Mouse (Mus musculus) embryonic facial prominence, embryonic 11.5 days (tissue): ENCODE data around the gene Tgoln1. TPM values are rescaled to one million over a fixed set of nuclear protein-coding genes. Genes with fewer than 3 reads are reported as not detected.
A peak's percentile ranks its signal among the peaks of the same experiment; 100 is the strongest.

Experiments
- ATAC-seq: fragments of 200-750 bp; cut with Nextera tagmentation; replicated peaks from 2 replicates; pipeline ENCODE4 v1.8.0; 2017; ENCODE audit warnings: low read depth; ENCODE audit not compliant: insufficient number of reproducible peaks, low FRiP score, low TSS enrichment
- DNase-seq: peaks from one replicate; pipeline ENCODE4 v3.0.0-alpha.2; 2015; ENCODE audit warnings: low spot score
- H3K27ac ChIP-seq: fragments of 300-500 bp; sonication (generic); replicated peaks from 2 replicates; pipeline ENCODE4 v1.5.1; 2014; ENCODE audit warnings: mild to moderate bottlenecking, low read depth, low read length, control low read depth
- H3K27me3 ChIP-seq: fragments of 300-500 bp; sonication (generic); 2 replicates; pipeline ENCODE4 v1.6.1; 2014; ENCODE audit warnings: mild to moderate bottlenecking, low read length, moderate library complexity, mixed read lengths; ENCODE audit not compliant: control insufficient read depth, insufficient read depth
- H3K36me3 ChIP-seq: fragments of 300-500 bp; sonication (generic); replicated peaks from 2 replicates; pipeline ENCODE4 v1.6.1; 2014; ENCODE audit warnings: low read depth, mild to moderate bottlenecking, low read length, moderate library complexity, mixed read lengths; ENCODE audit not compliant: control insufficient read depth, insufficient read depth
- H3K4me1 ChIP-seq: fragments of 300-500 bp; sonication (generic); 2 replicates; pipeline ENCODE4 v1.6.1; 2014; ENCODE audit warnings: low read length, mixed read lengths; ENCODE audit not compliant: control insufficient read depth, insufficient read depth
- H3K4me2 ChIP-seq: fragments of 300-500 bp; sonication (generic); 2 replicates; pipeline ENCODE4 v1.6.1; 2014; ENCODE audit warnings: low read depth, mild to moderate bottlenecking, control low read depth, low read length, moderate library complexity
- H3K4me3 ChIP-seq: fragments of 300-500 bp; sonication (generic); 2 replicates; pipeline ENCODE4 v1.5.1; 2014; ENCODE audit warnings: low read depth, low read length, control low read depth
- H3K9ac ChIP-seq: fragments of 300-500 bp; sonication (generic); replicated peaks from 2 replicates; pipeline ENCODE4 v1.6.1; 2014; ENCODE audit warnings: mild to moderate bottlenecking, control low read depth, low read length
- H3K9me3 ChIP-seq: fragments of 300-500 bp; sonication (generic); replicated peaks from 2 replicates; pipeline ENCODE4 v1.6.1; 2016; ENCODE audit warnings: mild to moderate bottlenecking, low read length, inconsistent platforms, mixed read lengths; ENCODE audit not compliant: control insufficient read depth
- WGBS: fragments of 180-500 bp; shearing (Covaris S2); extraction: QIAGEN DNeasy Blood & Tissue Kit; methylation state at CpG from one replicate; pipeline ENCODE4 v1.1.7; 2014; 5-methylcytosine and 5-hydroxymethylcytosine counted together
- polyA plus RNA-seq: library from polyadenylated mRNA; unstranded; fragments of >200 nt; fragmentation: Nextera tagmentation; extraction: Ambion mirVana; gene quantifications from 2 replicates; pipeline ENCODE4 v1.2.1, GENCODE M21; 2014

Tgoln1 gene
- polyA plus RNA-seq, 1 experiment from 2014 or later: 35.1 TPM

DNA sequence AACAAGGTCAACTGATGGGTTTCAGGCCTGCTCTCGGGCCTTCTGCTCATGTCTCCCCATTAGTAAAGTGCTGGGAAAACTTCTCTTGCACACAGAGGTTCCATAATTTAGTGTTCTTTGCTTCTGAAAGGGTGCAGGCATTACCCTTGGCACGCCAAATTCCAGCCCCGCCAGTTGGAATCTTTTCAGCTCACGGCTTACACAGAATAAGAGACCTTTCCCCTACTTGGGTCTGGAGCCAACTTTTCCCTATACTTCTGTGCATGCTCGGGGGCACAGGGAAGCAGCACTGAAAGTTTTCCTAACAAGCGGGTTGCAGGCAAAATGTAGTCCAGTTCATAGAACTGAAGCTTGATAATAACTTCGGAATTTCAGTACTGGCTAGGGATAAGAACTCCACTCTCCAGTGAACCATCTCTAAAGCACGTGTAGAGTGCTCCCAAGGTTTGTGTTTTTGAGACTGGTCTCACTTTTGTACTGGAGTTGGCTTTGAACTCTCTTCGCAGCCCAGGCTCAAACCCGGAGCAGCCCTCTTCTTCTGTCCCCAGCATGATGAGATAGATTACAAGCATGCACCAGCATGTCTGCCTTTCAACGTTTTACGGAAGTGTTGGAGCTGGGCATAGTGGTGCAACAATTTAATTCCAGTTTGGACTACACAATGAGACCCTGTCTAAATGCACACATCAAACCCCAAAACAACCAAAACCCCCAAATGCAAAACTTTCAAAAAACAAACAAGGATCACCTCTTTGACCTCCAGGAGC, 17.8 kb downstream of the Tgoln1 start:
- Histone ChIP-seq H3K4me1 (no peaks in the 10 kb centered on the region), H3K9me3 (no peaks in the 10 kb centered on the region), H3K27me3 (no peaks in the 10 kb centered on the region), H3K4me2 (peak overlapping the region; percentile 75), H3K27ac (no peak overlapping the region), H3K9ac (peak overlapping the region; percentile 62), H3K36me3 (no peaks in the 10 kb centered on the region), H3K4me3 (peak overlapping the region; percentile 60)
- DNase-seq (peak; percentile 30), ATAC-seq (no peak)
- 51% methylated on average over 12 of the region's 12 CpGs for WGBS

DNA sequence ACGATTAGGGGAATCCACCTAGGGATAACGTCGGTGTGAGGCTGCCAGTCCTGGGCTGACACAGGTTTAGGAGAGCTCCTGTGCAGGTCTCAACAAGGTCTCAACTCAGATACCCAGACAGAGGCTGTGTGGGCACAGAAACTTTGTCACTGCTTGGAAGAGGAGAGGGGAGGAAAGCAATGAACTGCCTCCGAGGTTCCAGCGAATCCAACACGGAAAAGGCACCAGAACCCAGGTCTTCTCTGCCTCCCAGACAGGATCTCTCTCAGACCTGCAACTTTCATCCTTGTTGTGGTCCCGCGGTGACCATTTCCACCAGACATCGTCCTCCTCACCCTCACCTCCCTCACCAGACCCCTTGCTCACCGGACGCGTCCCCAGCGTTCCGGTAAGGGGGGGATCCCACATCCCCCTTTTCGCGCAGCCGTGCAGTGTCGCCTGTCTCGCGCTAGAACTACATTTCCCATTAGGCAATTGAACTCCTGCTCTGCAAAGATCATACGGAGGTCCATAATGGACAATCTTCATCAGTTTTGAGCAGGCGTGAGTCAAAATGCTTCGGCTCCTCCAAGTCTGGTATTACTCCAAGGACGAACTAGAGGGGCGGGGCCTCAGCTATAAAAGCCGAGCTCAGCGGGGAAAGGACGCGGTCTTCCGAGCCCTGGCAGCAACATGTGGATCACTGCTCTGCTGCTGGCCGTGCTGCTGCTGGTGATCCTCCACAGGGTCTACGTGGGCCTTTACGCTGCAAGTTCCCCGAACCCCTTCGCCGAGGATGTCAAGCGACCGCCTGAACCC, 18.6 kb downstream of the Tgoln1 start, which contains the start of the genes Elmod3 and Retsat:
Gene Elmod3, minus strand, starts transcription at position 458 of the 798 bp plus-strand sequence.
Gene Retsat, plus strand, starts transcription at position 520 of the 798 bp plus-strand sequence.
- DNase-seq (peak; percentile 97), ATAC-seq (peak; percentile 88)
- Histone ChIP-seq H3K9me3 (no peaks in the 10 kb centered on the region), H3K27ac (no peak within 1 kb of the TSS), H3K4me2 (peak within 1 kb of the TSS; percentile 75), H3K4me1 (no peaks in the 10 kb centered on the region), H3K27me3 (no peaks in the 10 kb centered on the region), H3K36me3 (no peaks in the 10 kb centered on the region), H3K9ac (peak within 1 kb of the TSS; percentile 70), H3K4me3 (peak within 1 kb of the TSS; percentile 60)
- 1% methylated on average over 38 of the region's 38 CpGs for WGBS

DNA sequence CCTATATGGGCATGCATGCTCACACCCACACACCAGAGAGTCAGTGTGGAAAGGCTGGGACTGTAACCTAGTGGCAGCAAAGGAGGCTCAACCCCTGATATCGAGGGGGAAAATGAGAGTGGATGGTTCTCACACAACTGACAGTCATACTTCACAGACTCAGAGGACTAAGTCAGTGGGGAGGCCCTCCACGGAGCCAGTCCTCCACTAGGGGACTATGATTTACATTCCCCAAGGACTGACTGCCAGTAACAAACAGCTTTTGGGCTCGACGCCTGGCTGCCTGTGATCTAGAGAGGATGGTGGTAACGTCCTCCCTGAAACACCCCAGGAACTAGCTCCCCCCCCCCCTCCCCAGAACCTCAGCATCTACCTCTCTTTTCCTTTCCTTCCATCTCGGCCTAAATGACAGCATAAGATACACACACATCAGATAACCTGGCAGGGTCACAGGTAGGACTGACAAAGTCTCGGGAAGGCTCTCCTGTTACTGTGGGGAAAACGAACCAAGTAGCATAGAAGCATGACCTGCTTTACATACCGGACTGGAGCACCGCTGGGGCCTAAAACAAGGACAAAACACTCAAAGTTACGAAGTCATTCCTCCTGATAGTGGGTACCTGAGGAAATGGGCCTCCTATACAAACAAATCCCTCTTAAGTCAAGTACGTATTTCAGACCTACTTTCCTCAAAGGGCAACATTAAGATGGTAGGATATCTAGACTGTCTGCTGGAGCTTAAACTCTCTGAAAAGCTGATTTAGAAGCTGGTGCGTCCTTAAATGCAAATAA, 19.5 kb downstream of the Tgoln1 start:
- WGBS: 50% methylated on average over 13 of the region's 13 CpGs
- Histone ChIP-seq H3K4me3 (peak overlapping the region; percentile 60), H3K4me2 (peak overlapping the region; percentile 75), H3K27ac (no peak overlapping the region), H3K27me3 (no peaks in the 10 kb centered on the region), H3K9ac (peak overlapping the region; percentile 70), H3K9me3 (no peaks in the 10 kb centered on the region), H3K4me1 (no peaks in the 10 kb centered on the region), H3K36me3 (no peaks in the 10 kb centered on the region)
- ATAC-seq (no peak), DNase-seq (no peak)

DNA sequence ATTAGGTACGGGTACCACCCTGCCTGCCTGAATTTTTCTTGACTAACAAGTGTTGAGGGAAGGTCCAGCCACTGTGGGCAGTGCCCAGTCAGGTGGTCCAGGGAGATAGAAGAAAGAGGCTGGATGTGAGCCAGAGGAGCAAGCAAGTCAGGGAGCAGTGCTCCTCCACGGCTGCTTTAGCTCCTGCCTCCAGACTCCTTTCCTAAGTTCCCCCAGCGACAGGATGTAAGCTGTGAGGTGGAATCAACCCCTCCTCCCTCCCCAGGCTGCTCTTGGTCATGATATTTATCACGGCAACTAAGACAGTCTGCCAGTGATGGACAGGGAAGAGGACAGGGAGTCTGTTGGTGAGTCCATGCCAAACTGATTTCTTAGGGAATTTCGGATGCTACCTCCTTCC, 22.9 kb downstream of the Tgoln1 start:
- Histone ChIP-seq H3K9ac (no peak overlapping the region), H3K4me3 (no peak overlapping the region), H3K4me1 (no peaks in the 10 kb centered on the region), H3K36me3 (no peaks in the 10 kb centered on the region), H3K27me3 (no peaks in the 10 kb centered on the region), H3K4me2 (no peak overlapping the region), H3K27ac (no peak overlapping the region), H3K9me3 (no peaks in the 10 kb centered on the region)
- DNase-seq (no peak), ATAC-seq (no peak)
- WGBS: 67% methylated on average over 5 of the region's 5 CpGs

DNA sequence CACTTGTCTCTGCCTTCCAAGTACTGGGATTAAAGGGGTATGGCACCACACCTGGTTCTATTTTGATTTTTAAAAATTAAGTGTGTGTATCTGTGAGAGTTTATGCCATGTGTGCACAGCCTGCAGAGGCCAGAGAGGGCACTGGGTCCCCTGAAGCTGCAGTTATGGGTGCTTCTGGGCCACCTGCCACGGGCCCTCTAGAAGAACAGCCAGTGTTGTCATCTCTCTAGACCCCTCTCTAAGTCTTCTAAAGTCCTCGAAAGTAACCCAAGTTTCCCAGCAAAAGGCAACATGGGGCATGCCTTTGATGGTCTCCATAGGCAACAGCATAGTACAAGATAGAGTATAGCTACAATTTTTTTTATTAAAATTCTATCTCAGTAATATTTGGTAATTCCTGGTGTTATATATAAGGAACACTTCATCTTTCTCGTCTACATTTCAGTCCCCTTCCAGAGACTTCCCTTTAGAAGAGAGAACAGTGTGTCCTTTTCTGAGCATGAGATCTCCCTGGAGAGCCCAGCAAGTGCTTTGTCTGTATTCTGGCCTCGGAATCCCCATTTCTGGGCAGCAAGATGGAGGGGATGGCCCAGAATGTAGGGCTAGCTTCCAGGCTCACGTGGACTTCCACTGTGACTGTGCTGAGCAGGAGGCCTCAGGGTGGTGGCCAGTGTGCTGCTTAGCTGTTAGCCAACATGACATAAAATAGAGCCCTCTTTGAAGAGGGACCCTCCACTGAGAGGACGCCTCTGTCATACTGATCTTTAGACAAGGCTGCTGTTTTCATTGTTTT, 23.6 kb downstream of the Tgoln1 start:
- no peak for ATAC-seq
- Histone ChIP-seq H3K27me3 (no peaks in the 10 kb centered on the region), H3K4me2 (no peak overlapping the region), H3K4me1 (no peaks in the 10 kb centered on the region), H3K27ac (no peak overlapping the region), H3K36me3 (no peaks in the 10 kb centered on the region), H3K9ac (no peak overlapping the region), H3K4me3 (no peak overlapping the region), H3K9me3 (no peaks in the 10 kb centered on the region)
- no peak for DNase-seq
- WGBS: 77% methylated on average over 6 of the region's 6 CpGs

DNA sequence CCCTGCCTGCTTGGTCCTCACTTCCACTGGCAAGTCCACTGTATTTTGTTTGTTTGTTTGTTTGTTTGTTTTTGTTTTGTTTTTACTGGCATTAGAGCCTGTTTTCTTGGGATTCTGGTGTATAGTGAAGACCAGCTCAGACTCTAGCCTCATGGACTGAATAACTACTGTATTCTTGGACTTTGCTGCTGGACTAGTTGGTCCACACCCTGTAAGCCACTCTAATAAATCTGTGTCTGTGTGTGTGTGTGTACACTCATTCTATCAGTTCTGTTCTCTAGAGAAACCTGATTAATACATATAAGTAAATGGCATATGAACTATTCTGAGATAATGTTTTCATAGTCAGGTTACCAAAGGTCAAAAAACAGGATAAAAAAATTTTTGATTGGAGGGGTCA, 26.7 kb downstream of the Tgoln1 start:
- ATAC-seq (no peak), DNase-seq (no peak)
- Histone ChIP-seq H3K4me2 (no peak overlapping the region), H3K36me3 (no peaks in the 10 kb centered on the region), H3K9me3 (no peaks in the 10 kb centered on the region), H3K9ac (no peak overlapping the region), H3K27me3 (no peaks in the 10 kb centered on the region), H3K4me1 (no peaks in the 10 kb centered on the region), H3K27ac (no peak overlapping the region), H3K4me3 (no peak overlapping the region)

DNA sequence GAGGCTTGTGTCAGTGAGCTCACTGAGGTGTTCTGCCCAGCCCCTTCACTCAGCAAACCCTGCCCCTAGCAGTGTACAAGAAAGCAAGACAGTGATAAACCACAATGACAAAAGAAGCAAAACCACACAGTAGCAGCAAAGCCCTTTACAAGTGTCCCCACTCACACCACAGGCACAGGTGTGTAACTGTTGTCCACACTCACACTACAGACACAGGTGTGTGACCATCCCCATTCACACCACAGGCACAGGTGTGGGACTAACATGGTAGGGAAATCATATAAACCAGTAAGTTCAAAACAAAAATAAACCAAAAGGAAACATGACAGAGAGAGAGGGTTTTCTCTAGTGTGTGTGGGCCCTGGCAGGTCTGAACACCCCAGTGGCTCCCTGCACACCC, 28.5 kb downstream of the Tgoln1 start:
- DNase-seq (no peak), ATAC-seq (no peak)
- Histone ChIP-seq H3K4me1 (no peaks in the 10 kb centered on the region), H3K4me3 (no peak overlapping the region), H3K36me3 (no peaks in the 10 kb centered on the region), H3K4me2 (no peak overlapping the region), H3K27me3 (no peaks in the 10 kb centered on the region), H3K9me3 (no peaks in the 10 kb centered on the region), H3K9ac (no peak overlapping the region), H3K27ac (no peak overlapping the region)
